Mouse (Mus musculus) hindbrain, embryonic 10.5 days (tissue): Measurements from ENCODE around the gene Krtcap2. TPM values are rescaled to one million over a fixed set of nuclear protein-coding genes. Genes with fewer than 3 reads are reported as not detected.
A peak's percentile ranks its signal among the peaks of the same experiment; 100 is the strongest.

ENCODE experiments used
- DNase-seq: peaks from one replicate; pipeline ENCODE4 v3.0.0-alpha.2; 2017; ENCODE audit warnings: low spot score
- H3K27ac ChIP-seq: fragments of 300-500 bp; sonication (generic); 2 replicates; pipeline ENCODE4 v1.5.1; 2016; ENCODE audit warnings: mild to moderate bottlenecking, moderate library complexity
- H3K27me3 ChIP-seq: fragments of 300-500 bp; sonication (generic); 2 replicates; pipeline ENCODE4 v1.6.1; 2016; ENCODE audit warnings: mild to moderate bottlenecking; ENCODE audit not compliant: poor library complexity, insufficient read depth, severe bottlenecking
- H3K36me3 ChIP-seq: fragments of 300-500 bp; sonication (generic); 2 replicates; pipeline ENCODE4 v1.6.1; 2016; ENCODE audit warnings: mild to moderate bottlenecking, moderate library complexity
- H3K4me1 ChIP-seq: fragments of 300-500 bp; sonication (generic); replicated peaks from 2 replicates; pipeline ENCODE4 v1.6.1; 2016; ENCODE audit warnings: mild to moderate bottlenecking
- H3K4me3 ChIP-seq: fragments of 300-500 bp; sonication (generic); 2 replicates; pipeline ENCODE4 v1.5.1; 2016; ENCODE audit warnings: mild to moderate bottlenecking, moderate library complexity
- H3K9me3 ChIP-seq: fragments of 300-500 bp; sonication (generic); 2 replicates; pipeline ENCODE4 v1.6.1; 2016; ENCODE audit warnings: mild to moderate bottlenecking, moderate library complexity
- WGBS: fragments of 180-500 bp; shearing (Covaris S2); methylation state at CpG from one replicate; pipeline ENCODE4 v1.1.7; 2016; 5-methylcytosine and 5-hydroxymethylcytosine counted together
- polyA plus RNA-seq: library from polyadenylated mRNA; unstranded; fragments of >200 nt; fragmentation: Nextera tagmentation; extraction: Ambion mirVana; gene quantifications from 2 replicates; pipeline ENCODE4 v1.2.1, GENCODE M21; 2016

Krtcap2 gene
- polyA plus RNA-seq, 1 experiment from 2014 or later: 282 TPM

GRCm38 (mm10) chr3:89243609-89244008 lies 2.2 kb upstream of the Krtcap2 start:
- no peaks in the 10 kb centered on the region for H3K9me3 ChIP-seq
- 0 out of 2 replicates have a peak overlapping the region, but pooled peaks have one; percentile 94 for H3K27ac ChIP-seq
- H3K4me3 ChIP-seq: peak overlapping the region; percentile 82
- H3K36me3 ChIP-seq: peaks cover 34% of the 10 kb centered on the region
- DNase-seq: peak; percentile 65
- H3K27me3 ChIP-seq: peaks cover 29% of the 10 kb centered on the region
- 11% methylated on average over 14 of the region's 14 CpGs for WGBS
- peaks cover 61% of the 10 kb centered on the region for H3K4me1 ChIP-seq

- 13% methylated on average over 25 of the region's 25 CpGs for WGBS
- H3K27me3 ChIP-seq: peaks cover 29% of the 10 kb centered on the region
- no peak for DNase-seq
- no peaks in the 10 kb centered on the region for H3K9me3 ChIP-seq
- peak overlapping the region; percentile 82 for H3K4me3 ChIP-seq
- peaks cover 34% of the 10 kb centered on the region for H3K36me3 ChIP-seq
- H3K4me1 ChIP-seq: peaks cover 61% of the 10 kb centered on the region
- peak overlapping the region; percentile 94 for H3K27ac ChIP-seq
These were observed 1.4 kb upstream of the Krtcap2 start for GRCm38 (mm10) chr3:89244158-89244981.

GRCm38 (mm10) chr3:89244982-89245687 lies 631 bp upstream of the Krtcap2 start:
- Histone ChIP-seq H3K27ac (peak overlapping the region; percentile 94), H3K36me3 (peaks cover 41% of the 10 kb centered on the region), H3K27me3 (peaks cover 35% of the 10 kb centered on the region), H3K4me3 (peak overlapping the region; percentile 82), H3K4me1 (peaks cover 64% of the 10 kb centered on the region), H3K9me3 (no peaks in the 10 kb centered on the region)
- WGBS: under 1% methylated on average over 25 of the region's 26 CpGs
- DNase-seq: peak; percentile 59

DNA sequence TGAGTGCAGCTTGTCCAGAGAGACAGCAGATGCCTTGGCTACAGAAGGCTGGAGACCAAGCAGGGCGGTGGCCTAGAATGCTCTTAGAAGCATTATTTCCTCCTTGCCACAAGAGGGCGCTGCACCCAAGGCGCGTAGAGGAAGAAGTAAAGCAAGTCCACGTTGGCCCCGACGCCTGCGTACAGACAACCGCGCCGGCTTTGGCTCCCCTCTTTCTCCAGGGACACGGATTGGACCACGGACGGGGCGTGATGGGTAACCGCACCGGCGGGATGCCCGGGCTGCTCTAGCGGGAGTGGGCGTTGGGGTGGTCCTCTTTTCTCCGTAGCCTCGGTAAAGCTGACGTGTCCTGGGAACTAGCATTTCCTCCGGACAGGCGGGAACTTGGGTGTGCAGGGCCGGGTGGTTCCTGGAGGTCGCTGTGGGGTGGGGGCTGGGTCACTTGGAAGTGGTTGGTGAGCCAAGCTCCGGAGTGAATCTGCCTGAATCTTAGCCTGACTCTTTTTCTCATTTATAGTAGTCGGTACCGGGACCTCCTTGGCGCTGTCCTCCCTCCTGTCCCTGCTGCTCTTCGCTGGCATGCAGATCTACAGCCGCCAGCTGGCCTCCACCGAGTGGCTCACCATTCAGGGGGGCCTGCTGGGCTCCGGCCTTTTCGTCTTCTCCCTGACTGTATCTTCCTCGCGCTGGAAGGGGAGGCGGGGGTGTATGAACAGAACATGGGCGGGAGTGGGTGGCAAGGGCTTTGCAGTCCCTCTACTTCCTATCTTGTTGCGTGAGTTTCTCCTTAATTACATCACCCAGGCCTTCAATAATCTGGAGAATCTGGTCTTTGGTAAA lies 715 bp downstream of the Krtcap2 start, which contains the start of gene Trim46:
TSS of gene Trim46 (minus strand) at position 49 of the 840 bp plus-strand sequence.
- Histone ChIP-seq H3K9me3 (no peaks in the 10 kb centered on the region), H3K4me1 (peaks cover 78% of the 10 kb centered on the region), H3K27ac (peak within 1 kb of the TSS; percentile 94), H3K27me3 (peaks cover 42% of the 10 kb centered on the region), H3K4me3 (peak within 1 kb of the TSS; percentile 82), H3K36me3 (peaks cover 35% of the 10 kb centered on the region)
- peak; percentile 93 for DNase-seq
- 1% methylated on average over 42 of the region's 42 CpGs for WGBS

GRCm38 (mm10) chr3:89247466-89247865 lies 1.7 kb downstream of the Krtcap2 start:
- Histone ChIP-seq H3K36me3 (peaks cover 26% of the 10 kb centered on the region), H3K4me3 (peak overlapping the region; percentile 82), H3K4me1 (peaks cover 80% of the 10 kb centered on the region), H3K27ac (peak overlapping the region; percentile 94; the same call in 1 of the 2 replicates), H3K9me3 (no peaks in the 10 kb centered on the region), H3K27me3 (peaks cover 52% of the 10 kb centered on the region)
- 90% methylated on average over 4 of the region's 4 CpGs for WGBS
- DNase-seq: no peak

GRCm38 (mm10) chr3:89250435-89251040 lies 4.8 kb downstream of the Krtcap2 start:
- WGBS: 22% methylated on average over 7 of the region's 7 CpGs
- H3K27ac ChIP-seq: no peak overlapping the region

DNA sequence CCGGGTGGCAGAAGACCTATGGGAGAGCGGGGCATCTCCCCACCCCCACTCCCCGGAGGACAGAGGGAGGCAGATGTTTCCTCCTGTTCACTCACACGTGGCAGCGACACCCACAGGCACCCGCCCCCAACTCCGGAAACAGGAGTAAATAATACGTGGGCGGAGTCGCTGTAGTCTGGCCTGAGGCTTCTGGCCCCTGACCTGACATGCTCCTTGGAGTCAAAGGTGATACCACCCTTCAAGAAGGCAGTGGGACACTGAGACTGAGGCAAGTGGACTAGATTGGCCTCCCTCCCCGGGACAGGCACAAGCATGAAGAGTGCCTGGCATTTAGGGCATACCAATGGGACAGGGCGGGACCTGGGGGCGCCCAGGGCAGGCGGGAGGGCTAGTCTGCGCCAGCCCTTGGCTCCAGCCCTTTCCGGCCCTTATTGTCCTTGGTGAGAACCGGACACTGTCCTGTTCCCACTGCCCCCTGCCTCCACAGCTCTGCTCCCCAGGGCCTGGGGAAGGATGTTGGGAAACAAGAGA lies 5.7 kb downstream of the Krtcap2 start:
- DNase-seq: peak; percentile 63
- Histone ChIP-seq H3K36me3 (peaks cover 26% of the 10 kb centered on the region), H3K27ac (peak overlapping the region; percentile 73), H3K27me3 (peaks cover 36% of the 10 kb centered on the region), H3K4me1 (peaks cover 44% of the 10 kb centered on the region), H3K9me3 (no peaks in the 10 kb centered on the region), H3K4me3 (peak overlapping the region; percentile 20)
- 4% methylated on average over 17 of the region's 17 CpGs for WGBS

More at GRCm38 (mm10) chr3:89250435-89251040, 4.8 kb downstream of the Krtcap2 start:
- Histone ChIP-seq H3K9me3 (no peaks in the 10 kb centered on the region), H3K4me3 (0 out of 2 replicates have a peak overlapping the region, but pooled peaks have one; percentile 20), H3K4me1 (peaks cover 52% of the 10 kb centered on the region), H3K36me3 (peaks cover 26% of the 10 kb centered on the region), H3K27me3 (peaks cover 41% of the 10 kb centered on the region)
- peak; percentile 49 for DNase-seq

DNA sequence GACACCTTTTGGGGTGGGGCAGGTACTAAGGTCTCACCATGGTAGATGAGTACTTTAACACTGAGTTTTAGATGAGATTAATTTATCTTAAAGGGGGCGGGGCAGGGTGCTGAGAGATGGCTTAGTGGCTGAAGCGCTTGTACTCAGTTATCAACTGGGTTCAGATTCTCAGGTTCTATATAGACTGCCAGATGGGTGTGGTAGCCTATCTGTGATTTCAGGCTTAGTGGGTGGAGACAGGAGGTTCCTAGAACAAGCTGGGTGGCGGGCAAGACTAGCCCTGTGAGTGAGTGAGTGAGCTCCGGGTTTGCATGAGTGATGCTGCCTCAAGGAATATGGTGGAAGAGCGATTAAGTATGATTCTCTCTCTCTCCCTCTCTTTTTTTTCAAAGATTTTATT lies 9.2 kb downstream of the Krtcap2 start:
- Histone ChIP-seq H3K4me1 (peaks cover 27% of the 10 kb centered on the region), H3K4me3 (no peak overlapping the region), H3K36me3 (0 out of 2 replicates have a peak, but pooled peaks cover under 1% of the 10 kb centered on the region), H3K9me3 (no peaks in the 10 kb centered on the region), H3K27ac (no peak overlapping the region), H3K27me3 (peaks cover 48% of the 10 kb centered on the region)
- DNase-seq: no peak
- whole genome bisulfite sequencing: 93% methylated on average over 5 of the region's 5 CpGs

- no peaks in the 10 kb centered on the region for H3K36me3 ChIP-seq
- H3K27me3 ChIP-seq: peaks cover 43% of the 10 kb centered on the region
- 86% methylated on average over 5 of the region's 5 CpGs for WGBS
- peaks cover 19% of the 10 kb centered on the region for H3K4me1 ChIP-seq
- no peaks in the 10 kb centered on the region for H3K9me3 ChIP-seq
- H3K4me3 ChIP-seq: no peak overlapping the region
- DNase-seq: no peak
- no peak overlapping the region for H3K27ac ChIP-seq
These were observed 10.4 kb downstream of the Krtcap2 start for GRCm38 (mm10) chr3:89256177-89256576.

DNA sequence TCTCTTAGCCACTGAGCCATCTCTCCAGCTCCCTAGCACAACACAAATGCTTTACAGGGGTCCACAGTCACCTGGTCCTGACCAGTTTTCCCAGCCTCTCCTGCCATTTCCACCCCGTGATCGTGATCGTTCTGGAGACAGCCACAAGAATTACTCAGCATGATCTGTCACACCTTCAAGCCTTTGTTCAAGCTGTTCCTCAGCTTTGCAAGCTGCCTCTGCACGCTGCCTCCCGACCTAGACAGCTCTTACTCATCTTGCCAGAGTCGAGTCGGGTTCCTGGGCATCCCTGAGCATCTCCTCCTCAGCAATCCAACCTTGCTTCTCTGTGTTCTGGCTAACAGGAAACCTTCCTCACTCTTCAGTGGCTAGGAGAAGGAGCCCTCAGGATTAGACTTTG lies 13.3 kb downstream of the Krtcap2 start, which contains the start of gene Dpm3:
TSS of gene Dpm3 (plus strand) at position 283 of the 400 bp plus-strand sequence.
- Histone ChIP-seq H3K36me3 (no peaks in the 10 kb centered on the region), H3K27ac (no peak within 1 kb of the TSS), H3K27me3 (peaks cover 16% of the 10 kb centered on the region), H3K4me3 (no peak within 1 kb of the TSS), H3K4me1 (0 out of 2 replicates have a peak, but pooled peaks cover 7% of the 10 kb centered on the region), H3K9me3 (no peaks in the 10 kb centered on the region)
- WGBS: 50% methylated on average over 7 of the region's 7 CpGs
- DNase-seq: no peak

DNA sequence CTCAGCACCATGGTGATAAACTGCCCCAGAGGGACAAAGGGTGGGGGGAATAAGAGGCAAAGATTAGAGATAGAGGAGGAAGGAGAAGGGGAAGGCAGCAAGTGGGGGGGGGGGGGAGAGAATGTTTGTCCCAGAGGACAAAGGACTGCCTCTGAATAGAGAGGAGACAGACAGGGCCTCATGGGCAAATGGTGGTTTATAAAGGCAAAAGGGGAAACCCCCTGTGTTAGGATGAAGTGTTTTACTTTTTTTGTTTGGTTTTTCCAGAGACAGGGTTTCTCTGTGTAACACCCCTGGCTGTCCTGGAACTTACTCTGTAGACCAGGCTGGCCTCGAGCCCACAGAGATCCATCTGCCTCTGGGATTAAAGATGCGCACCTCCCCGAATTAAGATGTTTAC lies 14.4 kb downstream of the Krtcap2 start:
- DNase-seq: no peak
- peaks cover 16% of the 10 kb centered on the region for H3K27me3 ChIP-seq
- H3K27ac ChIP-seq: no peak overlapping the region
- WGBS: 77% methylated on average over 3 of the region's 3 CpGs
- no peaks in the 10 kb centered on the region for H3K36me3 ChIP-seq
- H3K9me3 ChIP-seq: no peaks in the 10 kb centered on the region
- H3K4me3 ChIP-seq: no peak overlapping the region
- 0 out of 2 replicates have a peak, but pooled peaks cover 7% of the 10 kb centered on the region for H3K4me1 ChIP-seq
